16 mouse cellular contexts compared by ENCODE assay signal in genomic region chr3:100925176-100925575, GRCm38 (mm10). TPM values are rescaled to one million over a fixed set of nuclear protein-coding genes. Genes with fewer than 3 reads are reported as not detected.
A peak's percentile ranks its signal among the peaks of the same experiment; 100 is the strongest.
DNase-seq lines count a peak whose midpoint lies in the region; TF ChIP-seq lines count a peak whose summit lies in the region.
"Had no signal": no experiment of that assay in that cellular context is flagged by ENCODE, and none has a peak within 500 bp of the region (broad histone marks: within the 10 kb centered on the region; RNA-seq: fewer than 3 reads in every experiment).

No protein-coding gene starts in this region.

- WGBS in kidney, adult 2 months = 77% methylated on average over 16 of the region's 16 CpGs

- TF ChIP-seq CTCF in kidney, adult 2 months (conservative IDR thresholded peaks at IDR 0.05; ENCODE audit: insufficient read depth, insufficient read length, low read depth, low read length) = no peak

- DNase-seq in embryo, embryonic 11 days = peak; percentile 30
- DNase-seq in embryo, embryonic 9.5 days (ENCODE audit: extremely low spot score) = no peak
- peak; percentile 22 to 49 for DNase-seq in kidney, postnatal 4 days
- DNase-seq in kidney, adult 2 months = no peak
- no peak for DNase-seq in ES-E14 (ENCODE audit: low read depth, low spot score)
- DNase-seq in heart, postnatal 4 days = peak; percentile 39
- DNase-seq in ovary, postnatal 10 days (ENCODE audit: low spot score) = no peak
- no peak for DNase-seq in thymus, postnatal 4 days
- DNase-seq: adrenal gland, postnatal 36 days; kidney, adult 8-10 months; liver; right cerebral cortex, postnatal 14 days had no signal

- 0 out of 2 replicates have a peak overlapping the region, but pooled peaks have one; percentile 7 for H3K9ac ChIP-seq in ES-E14 (ENCODE audit: insufficient read depth, low read depth, low read length, poor library complexity, severe bottlenecking)
- H3K9ac ChIP-seq: embryonic facial prominence, embryonic 15.5 days; forebrain, embryonic 13.5 days; midbrain, embryonic 15.5 days had no signal

- no peaks in the 10 kb centered on the region for H3K27me3 ChIP-seq in kidney, adult 2 months (replicated peaks; ENCODE audit: control insufficient read depth, insufficient read depth, low read length)
- H3K27me3 ChIP-seq: embryonic facial prominence, embryonic 15.5 days; forebrain, embryonic 13.5 days; midbrain, embryonic 15.5 days had no signal

- in situ Hi-C loops in ES-E14 (cut with MboI; ENCODE audit: low sequenced_read_pairs in 2 of 2, unreplicated experiment in 2 of 2) = no loop called here

- H3K27ac ChIP-seq in kidney, adult 2 months (ENCODE audit: insufficient read depth, low read depth, low read length) = no peak overlapping the region
- no peak overlapping the region for H3K27ac ChIP-seq in ES-E14 (ENCODE audit: insufficient read depth, low read depth, low read length, poor library complexity, severe bottlenecking)
- H3K27ac ChIP-seq: embryonic facial prominence, embryonic 15.5 days; forebrain, embryonic 13.5 days; macrophage; midbrain, embryonic 15.5 days had no signal

- H3K4me1 ChIP-seq in kidney, adult 2 months (ENCODE audit: control insufficient read depth, insufficient read depth, low read length) = no peaks in the 10 kb centered on the region
- peaks cover 0 to 4% of the 10 kb centered on the region in 2 experiments; a peak in 1 of 4 replicates for H3K4me1 ChIP-seq in ES-E14 (ENCODE audit: control insufficient read depth in 2 of 2, insufficient read depth in 2 of 2, low read length in 2 of 2, poor library complexity in 1 of 2)

- no peaks in the 10 kb centered on the region for H3K9me3 ChIP-seq in ES-E14 (ENCODE audit: control insufficient read depth, insufficient read depth, low read depth, low read length)
- H3K9me3 ChIP-seq: embryonic facial prominence, embryonic 15.5 days; forebrain, embryonic 13.5 days; midbrain, embryonic 15.5 days had no signal

- H3K36me3 ChIP-seq in kidney, adult 2 months (ENCODE audit: control insufficient read depth, insufficient read depth, low read length) = no peaks in the 10 kb centered on the region
- H3K36me3 ChIP-seq in ES-E14 (ENCODE audit: control insufficient read depth, insufficient read depth, low read length, poor library complexity, severe bottlenecking) = no peaks in the 10 kb centered on the region; the same call in 1 of the 2 replicates

- no peak for TF ChIP-seq POLR2A in kidney, adult 2 months (IDR thresholded peaks at IDR 0.05; ENCODE audit: low read depth, low read length)

- H3K4me3 ChIP-seq in kidney, adult 2 months (ENCODE audit: insufficient read depth, low read depth, low read length) = no peak overlapping the region
- no peak overlapping the region for H3K4me3 ChIP-seq in ES-E14 (ENCODE audit: insufficient read depth in 1 of 2, low read depth in 1 of 2, low read length in 2 of 2, poor library complexity in 1 of 2, severe bottlenecking in 1 of 2)
- H3K4me3 ChIP-seq: embryonic facial prominence, embryonic 15.5 days; forebrain, embryonic 13.5 days; midbrain, embryonic 15.5 days had no signal

TF ChIP-seq in ES-E14, 5 proteins besides CTCF, POLR2A, EP300 and RAD21:
- no peak for TF ChIP-seq ZNF384 (IDR thresholded peaks at IDR 0.05; ENCODE audit: low read depth, low read length)
- TF ChIP-seq HCFC1 (IDR thresholded peaks at IDR 0.05; ENCODE audit: borderline replicate concordance, insufficient read depth, low read length) = no peak
- TF ChIP-seq MAFK (IDR thresholded peaks at IDR 0.05; ENCODE audit: insufficient read depth, low read depth, low read length) = no peak
- TF ChIP-seq CHD2 (IDR thresholded peaks at IDR 0.05; ENCODE audit: low read depth, low read length) = no peak
- no peak for TF ChIP-seq ZC3H11A (IDR thresholded peaks at IDR 0.05; ENCODE audit: borderline replicate concordance, low read depth, low read length)

RNA-seq across cellular contexts. Expression of gene Trim45, which starts 3.2 kb away (rescaled TPM):
- polyA plus RNA-seq in kidney, adult 2 months (2012; rRNA removed) = 1.7 and 1.9 TPM in 2 replicates
- 4.8 and 5.5 TPM in 2 replicates for total RNA-seq in ES-E14 (2012; rRNA removed)
- total RNA-seq in heart, postnatal 4 days (2021) = 10 to 100 TPM; 10.3 TPM

RNA-seq across cellular contexts. Expression of gene Ttf2, which starts 44.3 kb away (rescaled TPM):
- polyA plus RNA-seq in kidney, adult 2 months (2012; rRNA removed) = 2.6 and 3.2 TPM in 2 replicates
- total RNA-seq in ES-E14 (2012; rRNA removed) = 39.0 and 50.5 TPM in 2 replicates
- total RNA-seq in heart, postnatal 4 days (2021) = 10 to 100 TPM in 1 of 2 experiments, 1 to 10 TPM in 1; 9.6 to 11.1 TPM

Comparison
In these comparisons a context has a peak if more than half of its experiments do, and no peak if none do; other contexts are left out.
1. DNase-seq: peak in embryo, embryonic 11 days (single experiment), kidney, postnatal 4 days (2 of 2) and heart, postnatal 4 days (single experiment); none in embryo, embryonic 9.5 days (single experiment), kidney, adult 2 months (single experiment), ES-E14 (single experiment), ovary, postnatal 10 days (single experiment) and thymus, postnatal 4 days (single experiment).